Mouse (Mus musculus): ENCODE data around the gene Hs6st3. TPM values are rescaled to one million over a fixed set of nuclear protein-coding genes. Genes with fewer than 3 reads are reported as not detected.

Hs6st3 gene
- polyA plus RNA-seq, 1 experiment from 2014 or later, result 2.2 TPM

DNA sequence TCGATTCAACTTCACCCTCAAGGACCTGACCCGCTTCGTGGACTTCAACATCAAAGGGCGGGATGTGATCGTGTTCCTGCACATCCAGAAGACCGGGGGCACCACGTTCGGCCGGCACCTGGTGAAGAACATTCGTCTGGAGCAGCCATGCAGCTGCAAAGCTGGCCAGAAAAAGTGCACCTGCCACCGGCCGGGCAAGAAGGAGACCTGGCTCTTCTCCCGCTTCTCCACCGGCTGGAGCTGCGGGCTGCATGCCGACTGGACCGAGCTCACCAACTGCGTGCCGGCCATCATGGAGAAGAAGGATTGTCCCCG, 602 bp downstream of the Hs6st3 start:
- Histone ChIP-seq H3K9me3 (no peaks in the 10 kb centered on the region), H3K27me3 (replicated peaks) (peaks cover 14% of the 10 kb centered on the region), H3K4me3 (peak overlapping the region; percentile 75), H3K27ac (no peak overlapping the region), H3K36me3 (replicated peaks) (no peaks in the 10 kb centered on the region), H3K4me2 (peak overlapping the region; percentile 97), H3K9ac (peak overlapping the region; percentile 56), H3K4me1 (peaks cover 17% of the 10 kb centered on the region)
- no peak for ATAC-seq (replicated peaks)
- WGBS, result 1% methylated on average over 20 of the region's 20 CpGs

GRCm38 (mm10) chr14:119139381-119139950, 1.3 kb downstream of the Hs6st3 start:
- no peaks in the 10 kb centered on the region for H3K36me3 ChIP-seq (replicated peaks)
- peaks cover 17% of the 10 kb centered on the region for H3K4me1 ChIP-seq
- H3K4me3 ChIP-seq, result peak overlapping the region; percentile 75
- no peaks in the 10 kb centered on the region for H3K9me3 ChIP-seq
- peaks cover 14% of the 10 kb centered on the region for H3K27me3 ChIP-seq (replicated peaks)
- H3K9ac ChIP-seq, result no peak overlapping the region; the same call in 1 of the 2 replicates
- 37% methylated on average over 9 of the region's 9 CpGs for WGBS
- no peak for ATAC-seq (replicated peaks)
- no peak overlapping the region for H3K27ac ChIP-seq
- H3K4me2 ChIP-seq, result peak overlapping the region; percentile 97

DNA sequence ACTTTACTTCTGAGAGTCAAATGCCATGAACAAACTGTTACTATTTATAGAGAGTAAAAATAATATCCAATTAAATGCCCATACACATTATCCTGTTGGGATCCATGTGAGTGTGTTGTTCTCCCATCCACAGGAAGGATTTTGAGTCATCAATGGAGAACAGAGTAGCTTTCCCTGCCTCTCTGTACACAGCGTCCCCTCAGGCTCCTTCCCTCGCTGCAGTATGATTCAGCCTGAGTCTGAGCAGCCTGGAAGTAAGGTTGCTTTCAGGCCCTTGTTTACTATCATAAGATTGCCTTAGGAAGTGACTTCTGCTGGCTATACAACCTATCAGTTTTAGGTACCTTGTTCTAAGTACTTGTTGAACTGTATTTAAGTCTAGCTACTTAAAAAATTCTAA, 14.9 kb downstream of the Hs6st3 start:
- H3K4me2 ChIP-seq, result no peak overlapping the region
- no peak overlapping the region for H3K27ac ChIP-seq
- ATAC-seq (replicated peaks), result no peak
- H3K9ac ChIP-seq, result no peak overlapping the region
- no peaks in the 10 kb centered on the region for H3K36me3 ChIP-seq (replicated peaks)
- H3K27me3 ChIP-seq (replicated peaks), result no peaks in the 10 kb centered on the region
- peaks cover 4% of the 10 kb centered on the region; the same call in 1 of the 2 replicates for H3K9me3 ChIP-seq
- 67% methylated on average over 2 of the region's 2 CpGs for WGBS
- no peaks in the 10 kb centered on the region for H3K4me1 ChIP-seq
- no peak overlapping the region for H3K4me3 ChIP-seq

DNA sequence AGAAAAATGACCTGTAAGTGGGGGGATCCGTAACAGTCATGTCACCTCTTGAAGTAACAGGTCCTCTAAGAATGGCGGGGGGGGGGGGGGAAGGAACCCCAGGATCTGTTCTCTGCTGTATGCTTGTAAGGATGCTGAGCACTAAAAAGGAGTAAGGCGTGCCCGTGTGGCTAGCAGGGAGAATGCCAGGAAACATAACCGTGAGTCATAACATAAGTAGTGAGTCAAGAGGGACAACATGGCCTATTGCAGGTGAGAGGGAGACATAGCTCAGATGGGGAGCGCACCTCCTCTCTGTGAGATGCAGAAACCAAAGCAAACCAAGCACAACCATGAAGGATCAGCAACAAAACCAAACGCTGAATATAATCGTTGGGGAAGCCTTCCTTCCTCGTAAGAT, 55.8 kb downstream of the Hs6st3 start:
- ATAC-seq (replicated peaks), result no peak
- Histone ChIP-seq H3K27me3 (replicated peaks) (no peaks in the 10 kb centered on the region), H3K4me2 (no peak overlapping the region), H3K36me3 (replicated peaks) (no peaks in the 10 kb centered on the region), H3K4me3 (no peak overlapping the region), H3K27ac (no peak overlapping the region), H3K9me3 (no peaks in the 10 kb centered on the region), H3K4me1 (no peaks in the 10 kb centered on the region), H3K9ac (no peak overlapping the region)
- whole genome bisulfite sequencing, result 90% methylated on average over 9 of the region's 9 CpGs

- WGBS, result 91% methylated on average over 7 of the region's 7 CpGs
- Histone ChIP-seq H3K4me1 (no peaks in the 10 kb centered on the region), H3K27ac (no peak overlapping the region), H3K36me3 (replicated peaks) (no peaks in the 10 kb centered on the region), H3K9me3 (no peaks in the 10 kb centered on the region), H3K9ac (no peak overlapping the region), H3K4me2 (no peak overlapping the region), H3K4me3 (no peak overlapping the region), H3K27me3 (replicated peaks) (no peaks in the 10 kb centered on the region)
- ATAC-seq (replicated peaks), result no peak
Measured at GRCm38 (mm10) chr14:119203508-119203907, 65.4 kb downstream of the Hs6st3 start.

GRCm38 (mm10) chr14:119215576-119216309, 77.6 kb downstream of the Hs6st3 start:
- Histone ChIP-seq H3K36me3 (replicated peaks) (no peaks in the 10 kb centered on the region), H3K4me3 (no peak overlapping the region), H3K27ac (no peak overlapping the region), H3K4me2 (no peak overlapping the region), H3K27me3 (replicated peaks) (no peaks in the 10 kb centered on the region), H3K9me3 (no peaks in the 10 kb centered on the region), H3K4me1 (no peaks in the 10 kb centered on the region), H3K9ac (no peak overlapping the region)
- 76% methylated on average over 13 of the region's 13 CpGs for WGBS
- ATAC-seq (replicated peaks), result no peak

- Histone ChIP-seq H3K4me1 (no peaks in the 10 kb centered on the region), H3K4me2 (no peak overlapping the region), H3K36me3 (replicated peaks) (no peaks in the 10 kb centered on the region), H3K4me3 (no peak overlapping the region), H3K27me3 (replicated peaks) (no peaks in the 10 kb centered on the region), H3K9ac (no peak overlapping the region), H3K27ac (no peak overlapping the region), H3K9me3 (no peaks in the 10 kb centered on the region)
- 87% methylated on average over 3 of the region's 3 CpGs for WGBS
- no peak for ATAC-seq (replicated peaks)
Measured at GRCm38 (mm10) chr14:119227709-119228338, 89.7 kb downstream of the Hs6st3 start.

GRCm38 (mm10) chr14:119233598-119233997, 95.5 kb downstream of the Hs6st3 start:
- Histone ChIP-seq H3K4me3 (no peak overlapping the region), H3K9me3 (no peaks in the 10 kb centered on the region), H3K36me3 (replicated peaks) (no peaks in the 10 kb centered on the region), H3K9ac (no peak overlapping the region), H3K27ac (no peak overlapping the region), H3K4me1 (no peaks in the 10 kb centered on the region), H3K27me3 (replicated peaks) (no peaks in the 10 kb centered on the region), H3K4me2 (no peak overlapping the region)
- no peak for ATAC-seq (replicated peaks)
- 53% methylated on average over 2 of the region's 2 CpGs for WGBS

GRCm38 (mm10) chr14:119247131-119247530, 109.0 kb downstream of the Hs6st3 start:
- Histone ChIP-seq H3K27me3 (replicated peaks) (no peaks in the 10 kb centered on the region), H3K9me3 (no peaks in the 10 kb centered on the region), H3K4me3 (no peak overlapping the region), H3K27ac (no peak overlapping the region), H3K4me2 (no peak overlapping the region), H3K4me1 (no peaks in the 10 kb centered on the region), H3K9ac (no peak overlapping the region), H3K36me3 (replicated peaks) (no peaks in the 10 kb centered on the region)
- ATAC-seq (replicated peaks), result no peak
- 91% methylated on average over 6 of the region's 6 CpGs for WGBS

- H3K36me3 ChIP-seq (replicated peaks), result no peaks in the 10 kb centered on the region
- H3K9ac ChIP-seq, result no peak overlapping the region
- no peak for ATAC-seq (replicated peaks)
- WGBS, result 81% methylated on average over 16 of the region's 16 CpGs
- H3K4me2 ChIP-seq, result no peak overlapping the region
- no peak overlapping the region for H3K27ac ChIP-seq
- no peaks in the 10 kb centered on the region for H3K27me3 ChIP-seq (replicated peaks)
- H3K9me3 ChIP-seq, result no peaks in the 10 kb centered on the region
- no peak overlapping the region for H3K4me3 ChIP-seq
- H3K4me1 ChIP-seq, result no peaks in the 10 kb centered on the region
Measured at GRCm38 (mm10) chr14:119248001-119248607, 110.0 kb downstream of the Hs6st3 start.

- H3K4me3 ChIP-seq, result no peak overlapping the region
- H3K4me1 ChIP-seq, result no peaks in the 10 kb centered on the region
- H3K9me3 ChIP-seq, result no peaks in the 10 kb centered on the region
- 75% methylated on average over 10 of the region's 10 CpGs for WGBS
- no peak overlapping the region for H3K27ac ChIP-seq
- no peak overlapping the region for H3K4me2 ChIP-seq
- H3K9ac ChIP-seq, result no peak overlapping the region
- H3K27me3 ChIP-seq (replicated peaks), result no peaks in the 10 kb centered on the region
- H3K36me3 ChIP-seq (replicated peaks), result no peaks in the 10 kb centered on the region
- ATAC-seq (replicated peaks), result no peak
Measured at GRCm38 (mm10) chr14:119250353-119250752, 112.2 kb downstream of the Hs6st3 start.

DNA sequence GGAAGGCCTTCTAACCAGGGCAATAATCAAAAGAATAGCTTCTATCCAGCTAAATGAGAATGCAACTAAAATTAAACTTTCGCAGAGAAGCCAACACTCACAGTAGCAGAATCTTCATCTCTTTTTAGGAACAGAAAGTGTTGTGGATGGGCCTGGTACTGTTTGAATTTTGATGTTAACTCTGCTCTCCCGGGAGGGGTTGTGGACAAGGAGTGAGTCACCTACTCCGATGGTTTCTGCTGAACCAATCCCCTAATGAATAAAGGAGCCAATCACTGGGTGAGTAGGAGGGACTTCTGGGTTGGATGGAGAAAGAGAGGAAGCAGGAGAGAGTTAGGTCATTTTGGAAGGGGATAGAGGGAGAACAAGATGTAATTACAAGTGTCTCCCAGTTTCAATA, 117.3 kb downstream of the Hs6st3 start:
- H3K4me3 ChIP-seq, result no peak overlapping the region
- no peak overlapping the region for H3K4me2 ChIP-seq
- no peak for ATAC-seq (replicated peaks)
- 82% methylated on average over 3 of the region's 3 CpGs for WGBS
- H3K9me3 ChIP-seq, result no peaks in the 10 kb centered on the region
- H3K4me1 ChIP-seq, result peaks cover 4% of the 10 kb centered on the region; the same call in 1 of the 2 replicates
- H3K27me3 ChIP-seq (replicated peaks), result no peaks in the 10 kb centered on the region
- H3K9ac ChIP-seq, result no peak overlapping the region
- no peak overlapping the region for H3K27ac ChIP-seq
- no peaks in the 10 kb centered on the region for H3K36me3 ChIP-seq (replicated peaks)

Data from midbrain, embryonic 15.5 days (tissue).